Mouse (Mus musculus) gastrocnemius, adult 2 months (tissue): ENCODE results near the gene Gm11492. TPM values are rescaled to one million over a fixed set of nuclear protein-coding genes. Genes with fewer than 3 reads are reported as not detected.

Experiments used
- DNase-seq: peaks from one replicate; pipeline ENCODE4 v3.0.0; 2022
- H3K27ac ChIP-seq: fragments of 200-600 bp; 2 replicates; pipeline ENCODE4 v1.8.1; 2022; ENCODE audit warnings: mild to moderate bottlenecking
- H3K4me3 ChIP-seq: fragments of 200-600 bp; 2 replicates; pipeline ENCODE4 v1.8.1; 2022; ENCODE audit warnings: mild to moderate bottlenecking, moderate library complexity
- CTCF ChIP-seq: fragments of 200-600 bp; IDR thresholded peaks from 2 replicates; pipeline ENCODE4 v1.8.1; 2022; ENCODE audit warnings: antibody characterized with exemption, mild to moderate bottlenecking, moderate library complexity
- intact Hi-C: fragments of 180-260 bp; cut with DNase I; formaldehyde crosslinking; loops from one replicate; pipeline ENCODE4 v1.15.1; 2025
- total RNA-seq, 2 experiments: library from RNA; stranded (reverse); gene quantifications; 2 replicates each; pipeline ENCODE4 v1.2.3; 2021

The Gm11492 gene
- total RNA-seq, 2 experiments from 2014 or later: not detected

DNA sequence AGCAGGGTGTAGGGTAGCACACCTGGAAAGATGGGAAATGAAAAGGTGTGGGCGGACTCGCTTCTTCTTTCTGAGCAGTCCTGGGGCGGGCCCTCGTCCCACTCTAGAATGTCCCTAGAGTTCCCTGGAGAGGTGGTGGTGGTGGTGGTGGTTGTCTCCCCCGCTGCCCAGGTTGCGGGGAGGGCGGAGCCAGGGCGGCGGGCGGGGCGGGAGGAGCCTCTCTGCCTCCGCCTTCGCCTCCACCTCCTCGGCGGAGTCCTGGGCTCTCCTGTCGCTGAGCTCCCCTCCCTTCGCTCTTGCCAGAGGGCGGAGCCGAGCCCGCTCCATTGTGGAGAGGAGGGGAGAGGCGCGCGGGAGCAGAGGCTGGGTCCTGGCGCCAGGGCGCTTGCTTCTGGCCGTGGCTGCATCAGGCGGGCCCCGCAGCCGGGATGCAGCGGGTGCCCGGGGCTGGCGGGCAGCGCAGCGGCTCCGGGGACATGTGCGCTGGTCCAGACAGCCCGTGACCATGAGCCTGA, 28.9 kb downstream of the Gm11492 start:
- H3K4me3 ChIP-seq: peak overlapping the region; percentile 78
- TF ChIP-seq CTCF: no peak
- DNase-seq: peak; percentile 92
- intact Hi-C loops: no loop called here
- peak overlapping the region; percentile 83 for H3K27ac ChIP-seq

DNA sequence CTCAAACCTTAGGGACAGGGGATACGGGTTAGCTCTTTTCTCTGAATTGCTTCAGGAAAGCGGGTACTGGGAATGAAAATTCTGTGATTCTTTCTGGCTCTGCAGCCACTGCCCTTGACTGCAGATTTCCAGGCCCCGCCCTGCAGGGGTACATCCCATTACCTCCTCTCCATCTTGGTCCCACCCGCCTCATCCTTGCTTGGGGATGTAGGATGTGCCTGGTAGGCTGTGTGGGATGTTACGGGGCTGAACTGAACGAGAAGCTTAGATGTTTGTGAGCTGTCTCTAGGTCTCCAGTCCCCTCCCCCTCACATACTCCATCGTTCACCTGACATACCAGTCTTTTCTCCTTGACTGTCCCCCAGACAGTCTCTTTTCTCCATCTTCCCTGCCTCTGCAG, 29.5 kb downstream of the Gm11492 start:
- intact Hi-C loops: no loop called here
- no peak for DNase-seq
- Histone ChIP-seq H3K4me3 (peak overlapping the region; percentile 78), H3K27ac (peak overlapping the region; percentile 83)
- TF ChIP-seq CTCF: no peak

DNA sequence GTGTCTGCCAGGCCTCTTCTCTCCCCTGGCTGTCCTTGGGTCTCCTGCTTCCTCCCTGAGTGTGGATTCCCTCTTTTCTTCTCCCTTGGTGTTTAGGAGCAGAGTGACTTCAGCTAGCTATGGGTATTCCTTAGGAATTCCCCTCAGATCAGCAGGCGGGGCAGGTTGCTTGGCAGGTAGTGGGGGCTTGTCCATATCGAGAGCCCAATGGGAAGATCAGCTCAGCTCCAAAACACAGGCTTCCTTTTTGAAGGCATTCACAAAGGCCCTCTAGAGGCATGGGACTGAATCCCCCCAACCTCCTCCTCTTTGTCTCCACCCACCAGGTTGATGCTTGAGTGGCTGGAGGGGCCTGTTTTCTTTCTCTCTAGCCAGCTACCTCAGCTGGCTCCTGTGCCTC, 30.0 kb downstream of the Gm11492 start:
- peak overlapping the region; percentile 51; the same call in 1 of the 2 replicates for H3K27ac ChIP-seq
- no peak for DNase-seq
- H3K4me3 ChIP-seq: no peak overlapping the region; the same call in 1 of the 2 replicates
- TF ChIP-seq CTCF: no peak
- intact Hi-C loops: no loop called here

- Histone ChIP-seq H3K4me3 (no peak overlapping the region), H3K27ac (no peak overlapping the region)
- intact Hi-C loops: no loop called here
- DNase-seq: no peak
- no peak for TF ChIP-seq CTCF
Measured at GRCm38 (mm10) chr11:87597061-87597460, 30.6 kb downstream of the Gm11492 start.

DNA sequence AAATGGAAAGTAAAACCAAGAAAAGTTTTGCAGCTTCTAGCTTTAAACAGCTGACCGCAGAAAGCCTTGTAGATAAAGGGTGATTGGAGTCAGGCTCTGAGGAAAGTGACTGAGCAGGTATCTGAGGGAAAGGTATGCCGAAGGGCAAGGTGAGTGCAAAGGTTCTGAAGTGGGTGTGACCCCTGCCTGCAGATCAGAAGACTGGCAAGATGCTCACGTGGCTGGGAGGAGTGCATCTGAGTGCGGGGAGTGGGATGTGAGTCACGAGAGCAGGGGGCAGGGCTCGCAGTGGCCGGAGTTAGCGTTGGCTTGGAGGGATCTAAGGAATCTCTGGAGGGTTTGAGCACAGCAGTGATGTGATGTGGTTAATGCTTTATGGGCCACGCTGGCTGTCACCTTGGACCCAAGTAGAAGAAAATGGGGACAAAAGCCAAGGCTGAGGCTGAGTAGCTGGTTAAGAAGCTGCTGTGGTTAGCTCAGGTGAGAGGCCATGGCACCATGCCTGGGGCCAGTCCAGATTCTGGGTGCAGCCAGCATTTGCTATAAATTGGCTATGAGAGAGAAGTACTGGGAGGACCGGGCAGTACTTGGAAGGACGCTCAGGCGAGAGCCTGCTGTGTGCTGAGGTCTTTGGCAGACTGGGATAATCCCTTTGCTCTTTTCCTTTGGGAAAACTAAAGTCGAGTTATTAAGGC, 33.1 kb downstream of the Gm11492 start:
- no peak for DNase-seq
- peak overlapping the region; percentile 16; the same call in 1 of the 2 replicates for H3K27ac ChIP-seq
- no peak for TF ChIP-seq CTCF
- intact Hi-C loops: no loop called here
- H3K4me3 ChIP-seq: no peak overlapping the region

GRCm38 (mm10) chr11:87600322-87600853, 33.9 kb downstream of the Gm11492 start:
- Histone ChIP-seq H3K27ac (peak overlapping the region; percentile 16; the same call in 1 of the 2 replicates), H3K4me3 (no peak overlapping the region)
- TF ChIP-seq CTCF: no peak
- intact Hi-C loops: no loop called here
- DNase-seq: no peak

- no peak overlapping the region for H3K27ac ChIP-seq
- no peak overlapping the region for H3K4me3 ChIP-seq
- intact Hi-C loops: no loop called here
- DNase-seq: no peak
- no peak for TF ChIP-seq CTCF
Measured at GRCm38 (mm10) chr11:87602234-87602633, 35.8 kb downstream of the Gm11492 start.

GRCm38 (mm10) chr11:87603571-87603970, 37.1 kb downstream of the Gm11492 start:
- no peak for DNase-seq
- TF ChIP-seq CTCF: no peak
- intact Hi-C loops: no loop called here
- no peak overlapping the region for H3K27ac ChIP-seq
- no peak overlapping the region for H3K4me3 ChIP-seq

DNA sequence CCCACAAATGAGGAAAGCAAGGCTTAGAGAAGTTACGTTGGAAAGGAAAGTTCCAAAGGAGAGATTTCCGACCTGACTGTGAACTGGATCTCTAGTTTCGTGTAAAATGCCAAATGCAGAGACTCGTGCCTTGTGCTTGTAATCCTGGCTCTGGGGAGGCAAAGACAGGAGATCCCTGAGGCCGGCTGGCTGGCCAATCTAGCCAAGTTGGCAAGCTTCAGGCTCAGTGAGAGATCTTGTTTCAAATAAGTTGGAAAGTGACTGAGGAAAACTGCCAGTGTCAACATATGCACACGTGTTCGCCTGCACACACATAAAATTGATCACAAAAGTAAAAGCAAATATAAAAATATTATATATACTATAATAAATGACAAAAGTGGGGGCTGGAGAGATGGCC, 42.8 kb downstream of the Gm11492 start:
- peak; percentile 83 for DNase-seq
- 0 out of 2 replicates have a peak overlapping the region, but pooled peaks have one; percentile 19 for H3K4me3 ChIP-seq
- intact Hi-C loops: no loop called here
- H3K27ac ChIP-seq: peak overlapping the region; percentile 80
- no peak for TF ChIP-seq CTCF

- no peak for DNase-seq
- intact Hi-C loops: no loop called here
- H3K27ac ChIP-seq: no peak overlapping the region
- TF ChIP-seq CTCF: no peak
- H3K4me3 ChIP-seq: no peak overlapping the region
Measured at GRCm38 (mm10) chr11:87611547-87611946, 45.1 kb downstream of the Gm11492 start.

- no peak for DNase-seq
- TF ChIP-seq CTCF: no peak
- H3K27ac ChIP-seq: no peak overlapping the region
- H3K4me3 ChIP-seq: no peak overlapping the region
- intact Hi-C loops: no loop called here
Measured at GRCm38 (mm10) chr11:87613972-87614371, 47.5 kb downstream of the Gm11492 start.

GRCm38 (mm10) chr11:87615551-87615950, 49.1 kb downstream of the Gm11492 start:
- Histone ChIP-seq H3K4me3 (no peak overlapping the region), H3K27ac (no peak overlapping the region)
- no peak for DNase-seq
- intact Hi-C loops: no loop called here
- TF ChIP-seq CTCF: no peak

- no peak for DNase-seq
- intact Hi-C loops: no loop called here
- Histone ChIP-seq H3K4me3 (no peak overlapping the region), H3K27ac (no peak overlapping the region)
- no peak for TF ChIP-seq CTCF
Measured at GRCm38 (mm10) chr11:87615952-87616351, 49.5 kb downstream of the Gm11492 start.
